Mouse (Mus musculus): Measurements from ENCODE around the gene Gm49405. TPM values are rescaled to one million over a fixed set of nuclear protein-coding genes. Genes with fewer than 3 reads are reported as not detected.
"Not testable (repeated sequence)": the region's sequence is repeated elsewhere in the genome, so short reads cannot be mapped to it uniquely, and the experiment has no call there.

Gene Gm49405
- total RNA-seq, 1 experiment from 2014 or later = 1.4 TPM

DNA sequence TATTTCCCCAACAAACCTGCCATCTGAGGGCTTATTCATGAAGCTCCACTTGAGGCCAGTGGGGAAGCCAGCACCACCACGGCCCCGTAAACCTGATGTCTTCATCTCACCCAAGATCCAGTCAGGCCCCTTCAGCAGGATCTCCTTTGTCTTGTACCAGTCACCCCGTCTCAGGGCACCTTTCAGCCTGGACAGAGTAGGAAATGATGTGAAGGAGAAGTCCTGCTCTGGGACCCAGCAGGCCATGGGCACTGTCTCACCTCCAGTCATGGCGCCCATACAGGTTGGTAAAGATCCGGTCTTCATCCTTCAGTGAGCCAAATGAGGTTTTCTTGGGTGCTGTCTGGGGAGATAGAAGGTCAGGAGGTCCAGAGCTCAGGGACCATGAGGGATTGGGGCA lies 10.7 kb downstream of the Gm49405 start:
- no peak for ATAC-seq (replicated peaks; ENCODE audit: low read depth, poor library complexity, severe bottlenecking)

GRCm38 (mm10) chr19:4012432-4013022 lies 12.1 kb downstream of the Gm49405 start, which contains the start of gene Ndufv1:
Ndufv1 (minus strand) TSS chr19:4012806.
- peak; percentile 98 for ATAC-seq (replicated peaks; ENCODE audit: low read depth, poor library complexity, severe bottlenecking)

DNA sequence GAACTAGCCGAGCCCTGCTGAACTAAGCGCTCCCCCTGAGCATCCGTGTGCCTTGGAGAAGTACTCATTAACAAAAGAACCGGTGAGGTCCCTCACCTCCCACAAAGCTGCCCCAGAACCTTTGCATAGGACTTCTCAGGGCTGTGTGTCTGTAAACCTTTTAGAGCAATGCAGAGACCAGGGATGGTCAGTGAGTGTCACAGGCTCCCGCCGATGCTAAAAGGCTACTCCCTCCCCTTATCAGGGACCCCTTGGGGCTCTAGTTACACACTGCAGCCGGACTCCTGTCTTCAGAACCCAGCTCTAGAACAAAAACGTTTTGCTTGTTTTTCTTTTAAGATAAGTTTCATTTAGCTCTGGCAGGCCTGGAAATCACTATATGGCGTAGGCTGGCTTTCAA lies 12.6 kb downstream of the Gm49405 start:
- ATAC-seq (replicated peaks; ENCODE audit: low read depth, poor library complexity, severe bottlenecking) = peak; percentile 9; the same call in 1 of the 2 replicates

DNA sequence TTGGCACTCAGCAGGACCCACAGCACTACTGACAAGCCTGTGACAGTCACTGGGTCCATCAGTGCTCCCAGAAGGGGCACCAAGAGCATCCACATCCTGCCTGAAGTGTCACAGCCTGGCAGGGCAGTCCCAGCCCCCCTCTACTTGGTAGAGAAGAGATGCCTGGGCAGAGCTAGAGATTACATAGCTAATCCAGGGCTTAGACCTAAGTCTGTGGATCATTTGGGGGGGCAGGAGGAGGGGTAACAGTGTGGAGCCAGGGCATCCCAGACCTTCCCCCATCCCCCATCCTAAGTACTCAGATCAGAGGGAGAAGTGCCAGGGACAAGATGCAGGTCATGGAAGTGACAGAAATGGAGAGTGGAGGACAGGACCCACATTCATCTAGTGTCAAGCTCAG lies 14.4 kb downstream of the Gm49405 start:
- no peak for ATAC-seq (replicated peaks; ENCODE audit: low read depth, poor library complexity, severe bottlenecking)

DNA sequence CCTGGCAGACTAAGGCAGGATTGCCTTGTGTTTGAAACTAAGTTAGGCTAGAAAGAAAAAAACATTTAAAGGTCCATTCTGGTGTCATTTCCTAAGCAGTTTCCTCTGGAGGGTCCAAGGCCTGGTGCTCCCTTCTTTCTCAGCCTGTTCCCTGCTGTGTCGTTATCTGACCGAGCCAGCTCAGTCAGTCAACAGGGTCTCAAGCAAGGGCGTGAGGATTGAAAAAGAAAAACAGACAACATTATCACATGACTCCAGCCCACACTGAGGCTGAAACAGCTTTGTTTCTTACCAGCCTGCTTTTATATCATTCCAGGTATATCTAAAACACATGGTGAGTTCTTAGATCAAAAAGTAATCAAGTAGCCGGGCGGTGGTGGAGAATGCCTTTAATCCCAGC lies 15.2 kb downstream of the Gm49405 start:
- no peak for ATAC-seq (replicated peaks; ENCODE audit: low read depth, poor library complexity, severe bottlenecking)

GRCm38 (mm10) chr19:4017921-4018587 lies 17.6 kb downstream of the Gm49405 start:
- no peak for ATAC-seq (replicated peaks; ENCODE audit: low read depth, poor library complexity, severe bottlenecking)

DNA sequence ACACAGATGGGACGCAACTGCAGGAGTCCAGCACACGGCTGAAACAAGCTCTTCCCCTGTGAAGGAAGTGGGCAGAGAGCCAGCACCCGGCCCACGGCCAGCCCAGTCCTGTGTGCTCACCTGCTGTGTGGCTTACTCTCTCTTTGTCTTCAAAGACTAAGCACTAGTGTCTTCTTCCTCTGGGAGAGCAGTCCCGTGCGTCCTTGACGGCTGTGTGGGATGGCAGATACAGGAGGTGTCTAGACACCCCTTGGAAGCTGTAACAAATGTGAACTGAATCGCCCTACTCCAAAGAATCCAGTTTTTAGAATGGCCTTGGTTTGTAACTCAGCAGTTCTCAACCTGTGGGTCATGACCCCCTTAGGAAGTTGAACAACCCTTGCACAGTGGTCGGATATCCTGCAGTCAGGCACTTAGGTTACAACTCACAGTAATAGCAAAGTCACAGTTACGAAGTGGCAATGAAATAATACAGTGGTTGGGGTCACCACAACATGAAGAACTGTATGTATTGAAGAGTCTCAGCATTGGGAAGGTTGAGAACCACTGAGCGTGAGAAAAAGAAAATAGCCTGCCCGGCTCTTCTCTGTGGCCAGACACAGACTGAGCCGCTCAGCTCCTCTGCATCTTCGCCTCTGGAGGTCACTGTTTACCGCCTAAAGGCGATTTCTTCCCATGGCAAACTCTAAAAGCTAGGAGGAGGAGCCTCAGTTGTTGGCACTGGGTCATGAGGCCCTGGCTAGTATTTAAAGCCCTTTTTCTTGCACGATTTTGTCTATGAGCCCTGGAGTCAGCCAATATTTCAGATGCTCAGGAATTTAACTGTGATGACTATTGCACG lies 18.5 kb downstream of the Gm49405 start:
- ATAC-seq (replicated peaks; ENCODE audit: low read depth, poor library complexity, severe bottlenecking) = peak; percentile 96

DNA sequence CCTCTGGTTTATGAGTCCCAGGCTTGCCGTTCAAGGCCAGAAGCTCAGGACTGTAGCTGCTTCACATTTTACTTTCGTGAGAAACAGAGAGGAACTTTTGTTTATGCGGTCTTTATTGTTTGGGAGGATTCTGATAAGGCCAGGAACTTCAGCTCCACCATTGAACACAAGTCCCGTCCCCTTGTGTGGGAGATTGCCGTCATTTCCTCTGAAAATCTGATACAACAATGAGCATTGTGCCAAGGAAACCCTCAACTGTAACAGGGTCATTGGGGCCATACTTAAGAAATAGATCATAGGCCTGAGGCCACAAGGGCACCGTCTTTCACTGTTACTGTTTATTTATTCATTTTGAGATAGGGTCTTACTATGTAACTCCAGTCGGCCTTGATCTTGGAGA lies 22.8 kb downstream of the Gm49405 start:
- no peak for ATAC-seq (replicated peaks; ENCODE audit: low read depth, poor library complexity, severe bottlenecking)

DNA sequence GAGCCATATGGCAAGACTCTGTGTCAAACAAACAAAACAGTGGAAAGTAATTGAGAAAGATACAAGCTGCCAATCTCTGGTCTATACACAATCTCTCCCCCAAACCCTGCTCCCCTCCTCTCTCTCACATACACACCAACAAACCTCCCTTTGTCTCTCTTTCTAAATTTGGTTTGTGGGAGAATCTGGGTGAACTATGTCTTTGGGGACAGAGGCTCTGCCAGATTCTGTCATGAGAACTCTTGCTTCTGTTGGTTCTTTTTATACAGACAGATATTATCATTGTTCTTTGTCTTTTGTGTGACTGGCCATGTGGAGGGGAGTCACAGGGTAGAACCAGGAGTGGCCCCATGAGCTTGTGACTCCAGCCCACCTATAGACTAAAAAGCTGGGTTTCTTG lies 27.1 kb downstream of the Gm49405 start:
- no peak for ATAC-seq (replicated peaks; ENCODE audit: low read depth, poor library complexity, severe bottlenecking)

GRCm38 (mm10) chr19:4032668-4033067 lies 32.2 kb downstream of the Gm49405 start:
- no peak for ATAC-seq (replicated peaks; ENCODE audit: low read depth, poor library complexity, severe bottlenecking)

DNA sequence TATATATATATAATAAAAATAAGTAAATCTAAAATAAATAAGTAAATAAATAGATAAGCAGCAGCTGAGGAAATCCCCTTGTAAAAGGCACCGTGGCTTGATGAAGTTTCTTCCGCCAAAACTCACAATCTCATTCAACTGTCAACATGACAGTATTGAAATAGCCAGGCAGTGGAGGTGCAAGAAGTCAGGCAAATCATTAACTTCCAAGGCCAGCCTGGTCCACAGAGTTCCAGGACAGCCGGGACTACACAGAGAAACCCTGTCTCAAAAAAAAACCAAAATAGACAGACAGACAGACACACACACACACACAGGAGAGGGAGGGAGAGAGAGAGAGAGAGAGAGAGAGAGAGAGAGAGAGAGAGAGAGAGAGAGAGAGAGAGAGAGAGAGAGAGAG lies 32.9 kb downstream of the Gm49405 start:
- no peak for ATAC-seq (replicated peaks; ENCODE audit: low read depth, poor library complexity, severe bottlenecking)

GRCm38 (mm10) chr19:4033742-4034141 lies 33.3 kb downstream of the Gm49405 start:
- no peak for ATAC-seq (replicated peaks; ENCODE audit: low read depth, poor library complexity, severe bottlenecking)

DNA sequence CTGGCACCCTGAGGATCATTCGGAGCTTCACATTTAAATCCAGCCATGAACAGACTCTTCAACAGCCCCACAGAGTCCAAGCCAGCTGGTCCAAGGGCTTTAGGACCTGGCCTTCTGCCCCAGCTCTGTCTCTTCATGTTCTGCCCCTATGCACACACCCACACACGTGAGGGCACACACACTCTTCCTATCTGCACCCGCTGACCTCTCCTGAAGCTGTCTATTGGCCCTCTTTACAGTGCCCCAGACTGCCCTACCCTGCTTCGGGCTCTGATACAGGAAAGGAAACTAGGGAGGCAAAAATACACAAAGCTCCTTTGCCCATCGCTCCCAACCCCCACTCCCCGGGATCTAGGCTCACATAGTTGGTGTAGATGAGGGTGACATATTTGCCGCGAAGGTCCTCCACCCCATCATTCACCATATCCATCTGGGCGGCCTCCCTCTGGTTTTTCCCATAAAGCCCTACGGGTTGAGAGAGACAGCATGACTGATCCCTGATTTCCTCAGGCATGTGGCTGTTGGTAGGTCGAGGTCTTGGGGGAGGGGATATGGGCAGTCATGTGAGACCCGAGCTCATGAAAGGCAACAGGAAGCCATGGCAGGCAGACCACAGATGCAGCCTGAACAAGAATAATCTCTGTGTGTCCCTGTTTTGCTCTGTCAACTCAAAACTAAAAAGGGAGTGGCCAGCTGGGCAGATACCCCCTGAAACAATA lies 36.1 kb downstream of the Gm49405 start:
- no peak for ATAC-seq (replicated peaks; ENCODE audit: low read depth, poor library complexity, severe bottlenecking)

- ATAC-seq (replicated peaks; ENCODE audit: low read depth, poor library complexity, severe bottlenecking) = not testable (repeated sequence)
These were observed 36.8 kb downstream of the Gm49405 start for GRCm38 (mm10) chr19:4037154-4037787.

DNA sequence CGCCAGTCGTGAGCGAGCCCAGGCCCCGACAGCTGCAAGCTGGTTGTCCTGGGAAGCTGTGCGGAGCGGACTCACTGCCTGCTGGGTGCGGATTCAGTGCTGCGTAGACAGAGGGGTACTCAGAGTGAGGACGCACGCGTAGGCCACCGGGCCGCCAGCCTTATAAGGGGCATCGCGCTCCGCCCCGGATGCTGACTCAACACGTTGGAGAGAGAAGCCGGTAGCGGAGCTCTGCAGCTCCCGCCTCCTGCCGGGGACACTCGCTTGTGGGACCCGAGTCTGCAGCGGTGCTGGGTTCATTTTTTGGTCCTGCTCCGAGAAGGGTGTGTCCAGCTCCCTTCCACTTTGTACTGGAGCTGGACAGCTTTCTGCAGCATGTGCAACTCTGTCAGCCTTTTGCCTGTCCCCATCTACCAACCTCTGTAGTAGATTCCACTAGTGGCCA lies 37.4 kb downstream of the Gm49405 start, which contains the start of gene Gstp1:
Gene Gstp1 (minus strand): TSS at position 198 of the 445 bp plus-strand sequence.
- peak; percentile 97 for ATAC-seq (replicated peaks; ENCODE audit: low read depth, poor library complexity, severe bottlenecking)

DNA sequence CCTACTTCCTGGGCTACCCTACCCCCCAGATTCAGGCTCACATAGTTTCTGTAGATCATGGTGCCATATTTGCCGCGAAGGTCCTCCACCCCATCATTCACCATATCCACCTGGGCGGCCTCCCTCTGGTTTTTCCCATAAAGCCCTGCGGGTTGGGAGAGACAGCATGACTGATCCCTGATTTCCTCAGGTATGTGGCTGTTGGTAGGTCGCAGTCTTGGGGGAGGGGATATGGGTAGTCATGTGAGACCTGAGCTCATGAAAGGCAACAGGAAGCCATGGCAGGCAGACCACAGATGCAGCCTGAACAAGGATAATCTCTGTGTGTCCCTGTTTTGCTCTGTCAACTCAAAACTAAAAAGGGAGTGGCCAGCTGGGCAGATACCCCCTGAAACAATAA lies 40.5 kb downstream of the Gm49405 start:
- not testable (repeated sequence) for ATAC-seq (replicated peaks; ENCODE audit: low read depth, poor library complexity, severe bottlenecking)

DNA sequence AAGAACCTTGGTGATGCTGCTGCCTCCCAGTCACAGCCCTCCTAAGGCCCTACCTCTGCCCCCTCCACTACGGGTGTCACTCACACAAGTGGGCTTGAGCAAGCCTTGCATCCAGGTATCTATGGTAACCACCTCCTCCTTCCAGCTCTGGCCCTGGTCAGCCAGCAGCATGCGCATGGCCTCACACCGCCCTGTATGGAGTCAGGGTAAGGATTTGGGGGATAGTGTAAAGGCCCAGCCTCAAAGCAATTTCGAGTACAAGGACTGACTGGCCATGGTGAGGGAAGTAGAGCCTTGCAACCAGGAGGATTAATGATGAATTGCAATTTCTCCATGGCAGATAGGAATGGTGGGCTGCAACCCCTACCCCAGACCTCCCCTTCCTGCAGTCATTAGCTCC lies 41.1 kb downstream of the Gm49405 start:
- not testable (repeated sequence) for ATAC-seq (replicated peaks; ENCODE audit: low read depth, poor library complexity, severe bottlenecking)

GRCm38 (mm10) chr19:4042124-4042523 lies 41.7 kb downstream of the Gm49405 start:
- ATAC-seq (replicated peaks; ENCODE audit: low read depth, poor library complexity, severe bottlenecking) = no peak

DNA sequence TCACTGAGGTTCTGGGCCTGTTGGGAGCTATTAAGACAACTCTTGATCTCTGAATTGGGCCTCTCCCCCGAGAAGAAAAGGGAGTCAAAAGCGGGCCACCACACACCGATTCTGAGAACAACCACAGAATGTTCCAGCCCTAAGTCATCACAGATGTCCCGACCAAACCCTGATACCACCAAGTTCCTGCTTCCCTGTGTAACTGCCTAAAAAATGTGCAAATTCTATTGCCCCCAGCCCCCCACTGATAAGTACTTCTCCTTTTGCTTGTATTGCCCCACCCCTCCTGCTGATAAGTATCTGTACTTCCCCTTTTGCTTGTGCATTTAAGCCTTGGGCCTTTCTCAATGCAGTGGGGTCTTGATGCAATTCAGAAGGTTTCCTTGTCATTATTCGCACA lies 43.7 kb downstream of the Gm49405 start:
- not testable (repeated sequence) for ATAC-seq (replicated peaks; ENCODE audit: low read depth, poor library complexity, severe bottlenecking)

Measured in common myeloid progenitor, adult 5-6 weeks (primary cell).